Mouse (Mus musculus) adrenal gland, postnatal 4 days (tissue): Measurements from ENCODE around the gene Sept3. TPM values are rescaled to one million over a fixed set of nuclear protein-coding genes. Genes with fewer than 3 reads are reported as not detected.
"Not testable (repeated sequence)": the region's sequence is repeated elsewhere in the genome, so short reads cannot be mapped to it uniquely, and the experiment has no call there.

Source experiments
- DNase-seq, 2 experiments: peaks; one replicate each; pipeline ENCODE4 v3.0.0; 2021 to 2022; ENCODE audit warnings: low spot score in 2 of 2, mixed read lengths in 2 of 2
- long read RNA-seq, 2 experiments: library from polyadenylated mRNA; stranded (forward); transcript quantifications; one replicate each; pipeline ENCODE4 v2.0.0; 2021
- total RNA-seq, 2 experiments: library from RNA; stranded (reverse); gene quantifications; 2 replicates each; pipeline ENCODE4 v1.2.3; 2021

The Sept3 gene
- 10 to 100 TPM; 13.3 to 17.7 TPM for total RNA-seq
- long read RNA-seq, experiment 1, full-length matches to known transcripts = 1 of 6 reads
- long read RNA-seq, experiment 1, partial matches to known transcripts = 1 of 6 reads
- long read RNA-seq, experiment 1, other reads (novel, unspliced or antisense) = 4 of 6 reads
- long read RNA-seq, experiment 2, full-length matches to known transcripts = 5 of 9 reads
- long read RNA-seq, experiment 2, partial matches to known transcripts = 0 of 9 reads
- long read RNA-seq, experiment 2, other reads (novel, unspliced or antisense) = 4 of 9 reads

DNA sequence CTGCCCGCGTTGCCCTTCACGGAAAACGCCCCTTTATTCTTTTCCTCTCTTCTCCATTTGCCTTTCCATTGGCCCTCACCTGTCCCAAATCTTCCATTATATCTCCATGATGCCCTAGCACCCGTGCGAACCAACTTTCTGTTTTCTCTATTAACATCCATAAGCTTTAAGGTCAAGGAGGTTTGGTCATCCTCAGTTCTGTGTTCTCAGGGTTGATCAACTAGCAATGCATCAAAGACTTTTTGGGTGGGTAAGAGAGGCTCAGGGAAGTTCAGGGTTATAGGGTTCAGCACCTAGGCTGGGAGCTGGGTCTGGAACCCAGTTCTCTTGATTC, at the start of gene Sept3:
Gene Sept3, plus strand, starts transcription at position 301 of the 334 bp plus-strand sequence.
- DNase-seq = no peak

- DNase-seq = no peak
Observed at GRCm38 (mm10) chr15:82225769-82226168, 48.9 kb upstream of the Sept3 start.

DNA sequence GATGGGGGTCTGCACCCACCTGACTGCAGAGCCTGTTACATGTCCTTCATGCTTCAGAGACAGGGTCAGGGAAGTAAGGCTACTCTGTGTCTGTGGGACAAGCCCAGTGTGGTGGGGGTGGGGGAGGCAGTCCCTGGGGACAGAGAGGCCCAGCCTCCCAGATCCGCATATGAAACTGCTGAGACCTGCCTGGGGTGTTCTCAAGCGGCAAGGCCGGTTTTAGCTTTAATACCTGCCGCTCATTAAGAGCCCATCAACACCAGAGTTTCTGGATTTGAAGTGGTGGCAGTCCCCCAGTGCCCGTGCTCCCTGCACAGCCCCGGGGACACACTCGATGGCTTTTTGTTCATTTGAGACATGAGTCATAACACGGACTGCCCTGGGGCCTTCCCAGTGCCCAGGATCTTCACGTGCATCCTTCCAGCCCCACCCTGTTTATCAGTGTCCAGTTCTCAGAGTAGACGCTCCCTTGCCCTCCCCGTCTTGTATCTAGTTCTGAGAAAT, 45.1 kb upstream of the Sept3 start:
- no peak for DNase-seq

DNA sequence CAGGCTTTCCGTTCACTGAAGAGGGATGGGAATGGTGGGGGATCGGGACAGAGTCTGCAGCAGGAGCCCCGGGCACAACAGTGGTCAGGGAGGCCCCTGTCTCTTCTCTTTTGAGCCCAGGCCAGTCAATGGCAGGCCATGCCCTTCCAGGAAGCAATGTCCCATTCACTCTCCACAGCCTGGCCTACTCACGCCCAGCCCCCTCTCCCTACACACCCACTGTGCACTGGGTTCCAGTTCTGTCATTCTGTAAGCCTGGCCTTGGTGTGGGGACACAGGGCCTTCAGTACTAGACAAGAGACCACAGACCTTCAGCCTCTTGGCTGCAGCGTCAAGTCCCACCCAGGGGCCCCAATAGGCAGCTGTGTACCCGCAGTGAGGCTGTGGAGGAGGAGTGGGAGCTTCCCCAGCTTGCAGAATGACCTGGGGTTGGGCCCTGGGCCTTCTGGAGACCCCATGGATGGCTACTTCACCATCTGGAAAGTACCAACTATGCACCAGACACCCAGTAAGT, 44.5 kb upstream of the Sept3 start:
- DNase-seq = no peak

- no peak for DNase-seq
Observed at GRCm38 (mm10) chr15:82231100-82231499, 43.6 kb upstream of the Sept3 start.

DNA sequence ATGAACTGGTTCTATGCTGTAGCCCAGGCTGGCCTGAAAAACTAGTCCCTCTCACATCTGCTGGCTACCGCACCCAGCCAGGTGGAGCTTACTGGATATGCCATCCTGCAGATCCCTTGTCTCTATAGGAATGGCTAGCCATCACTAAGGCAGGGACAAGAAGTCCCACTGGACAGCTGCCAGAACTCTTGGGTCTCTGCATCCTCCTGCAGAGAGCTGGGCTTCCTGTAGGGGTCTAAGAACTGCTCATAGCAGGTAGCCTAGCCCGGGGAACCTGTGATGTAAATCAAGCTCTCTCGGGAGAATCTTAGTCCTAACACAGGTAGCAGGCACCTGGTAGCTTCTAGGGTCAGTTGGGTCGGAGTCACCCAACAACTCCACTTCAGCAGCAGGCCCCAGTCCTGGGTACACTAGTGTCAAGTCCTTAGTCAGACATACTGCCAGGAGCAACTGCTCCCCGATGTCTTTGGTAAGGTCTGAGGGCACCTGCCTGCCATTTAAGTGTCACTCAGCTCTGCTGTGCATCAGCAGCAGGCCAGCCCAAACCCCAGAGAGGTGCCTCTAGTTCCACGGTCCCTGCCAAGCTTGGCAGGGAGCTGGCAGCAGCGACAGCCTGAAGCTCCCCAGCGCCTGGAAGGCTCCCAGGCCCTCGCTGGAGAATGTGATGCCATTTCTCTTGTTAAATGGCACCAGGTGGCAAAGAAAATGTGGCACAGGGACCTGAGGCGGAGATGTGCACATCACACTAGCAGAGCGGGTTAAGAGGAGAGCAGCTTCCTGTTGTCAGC, 42.9 kb upstream of the Sept3 start:
- DNase-seq = no peak

DNA sequence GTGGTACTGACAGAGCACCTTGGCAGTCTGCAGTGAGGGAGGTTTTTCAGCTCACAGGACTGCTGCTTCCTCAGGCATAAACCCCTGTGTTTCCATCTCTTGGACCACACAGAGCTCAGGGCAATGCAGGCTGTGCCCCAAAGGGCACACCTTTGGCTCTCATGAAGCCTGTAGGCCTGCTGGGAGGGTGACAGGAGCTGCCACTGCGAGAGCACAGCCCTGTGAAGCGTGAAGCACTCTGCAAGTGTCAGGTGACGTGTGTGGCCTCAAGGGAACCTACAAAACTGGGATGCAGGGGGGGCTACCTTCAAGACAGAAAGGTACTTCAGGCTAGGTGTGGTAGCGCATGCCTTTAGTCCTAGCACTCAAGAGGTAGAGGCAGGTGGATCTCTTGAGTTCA, 42.0 kb upstream of the Sept3 start:
- DNase-seq = no peak

DNA sequence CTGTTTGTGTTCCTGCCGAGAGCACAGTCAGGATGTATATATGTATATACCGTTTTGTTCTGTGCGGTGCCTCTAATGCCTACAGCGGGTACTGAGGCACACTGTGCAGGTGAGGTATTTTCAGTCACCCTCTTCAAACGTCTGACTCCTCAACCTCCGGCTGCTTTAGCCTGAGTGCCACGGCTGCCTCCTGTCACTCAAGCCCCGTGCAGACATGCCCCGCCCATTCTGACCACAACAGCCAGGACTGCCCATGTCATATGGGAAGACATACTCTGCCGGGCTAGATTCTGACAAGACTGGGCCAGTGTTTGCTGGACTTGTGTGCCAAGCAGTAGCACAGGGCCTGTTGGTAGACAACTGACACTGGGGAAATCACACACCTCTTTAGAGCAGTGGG, 39.0 kb upstream of the Sept3 start:
- no peak for DNase-seq

- peak; percentile 62 to 75 for DNase-seq
Observed at GRCm38 (mm10) chr15:82236565-82236964, 38.1 kb upstream of the Sept3 start.

GRCm38 (mm10) chr15:82243311-82243710, 31.4 kb upstream of the Sept3 start:
- no peak for DNase-seq

DNA sequence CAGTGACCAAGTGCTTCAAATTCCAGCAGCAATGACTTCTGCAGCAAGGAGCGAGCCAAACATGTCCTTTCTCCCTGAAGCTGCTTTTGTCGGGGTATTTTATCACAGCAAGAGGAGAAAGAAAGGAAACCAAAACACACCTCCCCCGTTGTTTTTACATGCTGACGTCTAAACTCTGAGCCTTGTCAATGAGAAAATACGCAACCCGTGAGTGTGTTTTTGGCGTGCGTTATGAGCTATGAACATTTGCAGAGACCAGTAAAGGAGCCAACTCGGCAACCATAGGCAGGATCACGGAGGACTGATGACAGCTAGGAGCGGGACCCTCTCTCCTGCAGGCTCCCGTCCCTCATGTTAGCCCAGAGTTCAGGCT, 31.0 kb upstream of the Sept3 start:
- no peak for DNase-seq

DNA sequence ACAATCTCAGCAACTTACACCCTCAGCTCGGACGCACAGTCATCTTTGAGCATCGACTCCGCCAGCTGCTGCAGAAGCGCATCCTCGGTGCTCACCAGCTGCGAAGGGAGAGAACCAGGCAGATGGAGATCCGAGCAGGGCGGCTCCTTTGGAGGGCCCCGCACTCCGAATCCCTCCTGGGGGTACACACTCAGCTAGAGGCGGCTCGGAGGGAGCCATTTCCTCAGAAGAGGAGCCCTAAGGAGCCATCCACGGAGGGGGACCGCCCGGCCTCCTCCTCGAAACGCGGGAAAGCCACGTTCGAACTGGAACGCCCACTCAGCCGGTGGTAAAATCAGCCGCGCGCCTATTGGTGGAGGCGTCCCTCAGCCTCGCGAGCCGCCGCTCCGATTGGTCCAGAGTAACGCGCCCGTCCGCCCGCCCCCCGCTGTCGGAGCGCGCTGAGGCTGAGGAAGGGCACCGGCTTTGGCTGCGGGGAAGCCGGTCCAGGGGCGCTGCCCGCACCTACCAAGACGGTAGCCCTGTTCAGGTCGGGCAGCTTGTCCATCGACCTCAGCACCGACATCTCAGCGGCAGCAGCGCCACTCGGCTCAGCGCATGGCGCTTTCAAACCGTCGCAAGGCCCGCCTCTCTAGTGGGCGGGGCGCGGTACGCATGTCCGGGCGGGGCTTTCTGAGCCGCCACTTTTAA, 30.4 kb upstream of the Sept3 start, which contains the start of gene Cenpm:
Gene Cenpm, minus strand, starts transcription at position 634 of the 690 bp plus-strand sequence.
- peak; percentile 79 to 87 for DNase-seq

GRCm38 (mm10) chr15:82244805-82245161, 29.9 kb upstream of the Sept3 start:
- not testable (repeated sequence) for DNase-seq

DNA sequence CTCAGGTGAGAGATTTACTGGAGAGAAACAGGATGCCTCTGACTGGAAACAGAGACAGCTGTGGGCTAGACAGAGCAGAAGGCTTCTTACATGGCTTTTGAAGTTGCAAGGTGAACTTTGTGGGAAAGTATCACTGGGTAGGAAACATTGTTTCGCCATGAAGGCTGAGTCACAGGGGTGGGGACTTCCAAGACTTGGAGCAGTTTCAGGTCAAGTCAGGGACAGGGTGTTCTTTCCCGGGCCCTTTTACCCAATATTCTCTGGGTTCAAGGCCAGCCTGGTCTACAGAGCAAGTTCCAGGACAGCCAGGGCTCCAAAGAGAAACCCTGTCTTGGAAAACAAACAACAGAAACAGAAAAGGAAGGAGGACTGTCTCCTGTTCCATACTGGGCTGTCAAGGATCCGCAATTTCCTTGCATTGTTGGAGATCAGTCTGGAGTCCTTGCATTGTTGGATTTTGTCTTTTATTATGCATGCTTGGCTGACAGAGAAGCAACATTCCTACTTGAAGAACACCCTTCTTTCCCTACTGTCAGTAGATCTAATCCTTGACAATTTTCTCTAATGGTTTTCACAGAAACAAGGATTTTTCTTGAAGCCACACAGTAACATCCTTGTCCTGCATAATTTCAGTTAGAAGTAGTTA, 27.4 kb upstream of the Sept3 start:
- DNase-seq = no peak

DNA sequence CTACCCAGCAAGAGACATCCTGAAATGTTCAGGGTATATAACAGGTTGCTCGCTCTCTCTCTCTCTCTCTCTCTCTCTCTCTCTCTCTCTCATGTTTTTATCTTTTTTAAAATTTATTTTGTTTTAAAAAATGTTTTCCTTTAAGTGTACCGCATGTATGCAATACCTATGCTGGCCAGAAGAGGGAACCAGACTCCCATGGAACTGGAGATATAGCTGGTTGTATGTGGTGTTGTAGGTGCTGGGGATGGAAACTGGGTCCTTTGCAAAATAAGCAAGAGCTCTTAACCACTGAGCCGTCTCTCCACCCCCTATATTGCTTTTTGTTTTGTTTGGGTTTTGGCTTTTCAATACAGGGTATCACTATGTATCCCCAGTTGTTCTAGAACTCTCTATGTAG, 23.1 kb upstream of the Sept3 start:
- no peak for DNase-seq

GRCm38 (mm10) chr15:82252097-82252496, 22.6 kb upstream of the Sept3 start, which contains the start of gene 1500009C09Rik:
Gene 1500009C09Rik (plus strand): TSS chr15:82252397.
- no peak for DNase-seq

DNA sequence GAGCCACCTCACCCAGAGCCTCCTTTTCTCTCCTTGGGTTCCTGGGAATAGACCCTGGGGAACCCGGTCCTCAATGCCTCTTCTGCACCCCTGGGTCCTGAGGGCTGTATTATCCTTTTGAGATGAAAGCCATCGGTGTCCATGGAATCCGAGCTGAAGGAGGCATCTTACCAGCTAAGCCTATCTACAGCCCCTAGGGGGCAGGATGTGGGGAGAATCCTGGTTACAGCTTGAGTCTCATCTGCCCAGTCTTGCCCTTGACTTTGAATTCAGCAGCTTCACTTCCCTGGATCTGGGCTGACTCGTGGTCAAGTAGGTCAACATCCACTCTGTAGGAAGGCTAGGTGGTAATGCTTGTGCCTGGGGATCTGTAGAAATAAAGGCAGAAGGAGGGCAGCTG, 19.4 kb upstream of the Sept3 start:
- no peak for DNase-seq

GRCm38 (mm10) chr15:82255944-82256383, 18.7 kb upstream of the Sept3 start:
- no peak for DNase-seq

DNA sequence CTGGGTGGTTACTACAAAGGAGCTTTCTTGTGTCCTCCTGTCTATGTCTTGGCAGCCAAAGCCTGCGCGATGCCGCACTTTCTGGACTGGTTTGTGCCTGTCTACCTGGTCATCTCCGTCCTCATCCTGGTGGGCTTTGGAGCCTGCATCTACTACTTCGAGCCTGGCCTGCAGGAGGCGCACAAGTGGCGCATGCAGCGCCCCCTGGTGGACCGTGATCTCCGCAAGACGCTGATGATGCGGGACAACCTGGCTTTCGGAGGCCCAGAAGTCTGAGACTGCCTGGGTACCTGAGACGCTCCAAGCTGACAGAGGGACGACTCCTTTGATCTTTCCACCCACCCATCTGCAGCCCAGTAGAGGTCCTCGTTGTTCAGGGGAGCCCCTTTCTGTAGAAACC, 15.2 kb upstream of the Sept3 start:
- DNase-seq = peak; percentile 38 to 57

GRCm38 (mm10) chr15:82266356-82266755, 8.3 kb upstream of the Sept3 start:
- peak; percentile 28 to 31 for DNase-seq

- DNase-seq = no peak
Observed at GRCm38 (mm10) chr15:82268185-82268584, 6.5 kb upstream of the Sept3 start.
